Mouse (Mus musculus) megakaryocyte, adult 5-6 weeks (primary cell): ENCODE measurements at regions not wholly inside any gene's neighbourhood (a gene's known extent, or its start where the extent isn't known, plus 50 kb on each side); places are given as distances from the start of the nearest gene placed in this dataset.
"Not testable (repeated sequence)": the region's sequence is repeated elsewhere in the genome, so short reads cannot be mapped to it uniquely, and the experiment has no call there.

Source experiments
- ATAC-seq: 2 replicates; pipeline ENCODE4 v1.8.0; 2016; ENCODE audit warnings: mild to moderate bottlenecking, inconsistent platforms; ENCODE audit not compliant: poor library complexity, severe bottlenecking

DNA sequence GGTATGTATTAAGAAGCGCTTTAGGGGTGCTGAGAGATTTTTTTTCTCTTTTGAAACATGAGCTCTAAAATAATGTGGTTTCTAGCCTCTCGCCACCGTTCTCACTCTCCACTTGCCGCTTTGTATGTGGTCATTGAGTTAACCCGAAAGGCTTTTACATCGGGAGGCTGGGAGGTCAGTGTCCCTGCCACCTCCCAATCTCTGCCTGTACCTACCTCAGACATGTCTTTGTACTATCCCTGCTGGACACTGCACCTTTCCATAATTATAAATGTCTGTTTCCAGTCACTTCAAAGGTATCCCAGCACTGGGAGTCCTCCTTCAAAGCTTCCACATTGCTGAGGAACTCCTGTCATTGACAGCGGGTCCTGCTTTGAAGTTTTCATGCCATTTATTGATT, 347.6 kb upstream of the Tbc1d2b start:
- ATAC-seq = no peak

DNA sequence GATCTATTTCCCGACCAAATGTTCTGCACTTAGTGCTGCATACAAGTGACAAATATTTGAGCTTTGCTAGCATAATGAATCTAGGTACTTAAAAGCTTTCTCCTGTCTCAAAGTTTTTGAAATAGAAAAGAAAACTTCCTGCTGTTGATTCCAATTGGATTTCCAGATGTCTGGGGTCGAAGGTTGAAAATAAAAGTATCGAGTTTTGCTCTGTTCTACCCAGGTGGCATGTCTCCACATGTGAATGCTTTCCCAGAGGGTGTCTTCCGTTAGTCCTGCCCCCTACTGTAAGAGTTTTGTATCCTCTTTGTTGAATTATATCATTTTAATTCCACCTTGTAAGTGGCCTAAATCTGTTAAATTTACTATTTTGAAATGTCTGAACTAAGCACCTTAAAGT, 327.3 kb upstream of the Tbc1d2b start:
- no peak for ATAC-seq

DNA sequence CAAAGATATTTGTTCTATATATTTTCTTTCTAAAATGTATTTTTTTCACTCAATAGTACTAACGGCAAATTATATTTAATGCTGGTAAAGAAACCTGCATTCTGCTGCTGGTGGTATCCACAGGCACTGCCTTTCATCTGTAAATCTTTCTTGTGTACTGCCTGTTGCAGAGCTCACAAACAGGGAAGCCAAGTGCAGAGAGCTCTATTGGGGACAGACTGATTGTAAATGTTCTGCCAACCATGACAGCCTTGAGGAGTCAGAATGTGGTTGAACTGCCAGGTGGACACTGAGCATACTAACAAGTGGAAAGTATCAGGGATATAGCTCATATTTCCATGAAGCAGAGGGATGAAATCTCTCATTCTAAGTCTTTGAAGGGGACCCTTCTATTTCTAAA, 286.1 kb upstream of the Tbc1d2b start:
- no peak for ATAC-seq

- no peak for ATAC-seq
Measured at GRCm38 (mm10) chr9:90556216-90556615, 285.6 kb upstream of the Tbc1d2b start.

- no peak for ATAC-seq
Measured at GRCm38 (mm10) chr9:90547931-90548330, 277.3 kb upstream of the Tbc1d2b start.

DNA sequence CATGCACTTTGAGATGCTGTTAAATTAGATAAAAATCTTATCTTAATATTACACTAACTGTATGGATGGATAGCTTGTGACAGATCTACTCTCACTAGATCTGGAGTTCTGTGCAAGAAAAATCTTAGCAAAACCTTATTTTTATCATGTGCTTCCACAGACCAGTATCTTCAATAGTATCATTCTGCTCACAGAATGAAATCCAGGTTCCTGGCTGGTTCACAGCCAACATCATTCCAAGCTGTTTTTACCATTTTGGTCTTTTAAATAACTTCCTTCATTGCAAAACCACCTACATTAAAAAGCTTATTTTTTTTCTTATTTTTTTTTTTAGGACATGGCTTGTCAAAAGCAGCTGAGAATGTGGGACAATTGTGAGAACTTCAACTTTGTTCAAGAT, 276.1 kb upstream of the Tbc1d2b start:
- ATAC-seq = no peak

- ATAC-seq = not testable (repeated sequence)
Measured at GRCm38 (mm10) chr9:90537683-90538082, 267.1 kb upstream of the Tbc1d2b start.

DNA sequence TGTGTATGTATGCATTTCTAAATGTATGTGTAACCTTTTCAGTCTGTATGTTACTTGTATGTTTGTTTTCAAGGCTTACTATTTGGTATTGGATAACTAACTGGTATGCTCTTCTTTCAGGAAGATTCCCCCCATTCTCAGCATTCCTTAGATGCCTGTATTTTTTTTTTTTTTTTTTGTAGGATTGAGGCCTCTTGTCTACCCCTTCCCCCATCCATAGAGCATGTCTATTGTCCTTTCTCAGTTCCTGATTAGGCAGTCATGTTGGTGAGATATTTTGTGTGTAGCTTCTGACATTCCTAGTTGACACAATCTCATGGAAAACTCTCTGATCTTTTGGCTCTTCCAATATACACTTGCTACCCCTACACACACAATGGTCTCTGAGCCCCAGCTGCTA, 262.8 kb upstream of the Tbc1d2b start:
- ATAC-seq = no peak

DNA sequence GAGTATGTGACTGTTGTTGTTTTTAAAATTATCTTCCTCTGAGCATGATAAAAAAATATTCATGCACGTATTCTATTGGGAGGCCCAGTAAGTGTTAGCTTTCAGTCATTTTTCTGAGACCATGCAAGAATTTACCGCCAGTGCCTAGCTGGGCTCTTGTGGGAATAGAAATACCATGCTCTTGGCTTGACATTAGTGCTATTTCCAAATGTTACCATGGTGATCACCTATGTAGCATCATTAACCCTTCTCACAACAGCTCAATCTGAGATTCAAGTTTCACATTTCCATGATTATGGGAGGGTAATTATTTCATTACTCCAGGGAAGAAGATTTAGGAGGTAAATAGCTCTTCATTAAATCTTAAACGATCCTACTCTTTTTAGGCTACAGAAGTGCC, 250.6 kb upstream of the Tbc1d2b start:
- ATAC-seq = no peak

GRCm38 (mm10) chr9:90494888-90495287, 224.3 kb upstream of the Tbc1d2b start:
- no peak for ATAC-seq

DNA sequence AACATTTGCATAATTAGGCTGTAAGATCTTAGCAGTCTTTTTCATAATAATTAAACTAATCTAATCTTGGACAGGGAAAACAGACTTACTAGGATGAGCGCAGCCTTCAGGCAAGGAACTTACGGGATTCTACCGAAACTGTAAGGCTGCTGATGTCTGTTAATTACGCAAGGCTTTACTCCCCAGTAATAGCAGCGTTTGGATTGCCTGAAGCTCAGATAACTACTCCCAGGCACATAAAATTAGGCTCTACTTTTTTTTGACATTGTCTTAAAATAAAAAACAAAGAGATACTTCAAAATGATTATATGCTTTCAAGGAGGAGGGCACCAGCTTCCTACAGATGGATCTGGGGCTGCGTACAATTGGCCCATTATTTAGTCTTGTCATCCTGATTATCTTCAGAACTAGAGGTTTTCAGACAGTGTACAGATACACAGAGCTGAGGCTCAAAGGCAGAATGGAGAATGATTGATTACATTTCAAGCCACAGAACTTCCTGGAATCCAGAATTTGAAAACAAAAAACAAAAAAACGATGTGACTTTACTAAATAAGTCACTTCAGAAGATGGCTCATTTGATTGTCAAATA, 220.1 kb upstream of the Tbc1d2b start:
- no peak for ATAC-seq

DNA sequence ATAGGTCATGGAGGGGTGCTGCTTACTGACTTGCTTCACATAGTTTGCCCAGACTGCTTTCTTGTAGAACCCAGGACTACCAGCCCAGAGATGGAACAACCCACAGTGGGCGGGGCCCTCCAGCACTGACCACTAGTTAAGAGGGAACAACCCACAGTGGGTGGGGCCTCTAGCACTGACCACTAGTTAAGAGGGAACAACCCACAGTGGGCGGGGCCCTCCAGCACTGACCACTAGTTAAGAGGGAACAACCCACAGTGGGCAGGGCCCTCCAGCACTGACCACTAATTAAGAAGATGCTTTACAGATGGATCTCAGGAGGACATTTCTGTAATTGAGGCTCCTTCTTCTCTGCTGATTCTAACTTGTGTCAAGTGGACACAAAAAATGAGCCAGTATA, 180.0 kb upstream of the Tbc1d2b start:
- ATAC-seq = peak; percentile 27

- peak; percentile 96 for ATAC-seq
Measured at GRCm38 (mm10) chr9:90446957-90447356, 176.4 kb upstream of the Tbc1d2b start.

GRCm38 (mm10) chr9:90434902-90435301, 164.3 kb upstream of the Tbc1d2b start:
- no peak for ATAC-seq

DNA sequence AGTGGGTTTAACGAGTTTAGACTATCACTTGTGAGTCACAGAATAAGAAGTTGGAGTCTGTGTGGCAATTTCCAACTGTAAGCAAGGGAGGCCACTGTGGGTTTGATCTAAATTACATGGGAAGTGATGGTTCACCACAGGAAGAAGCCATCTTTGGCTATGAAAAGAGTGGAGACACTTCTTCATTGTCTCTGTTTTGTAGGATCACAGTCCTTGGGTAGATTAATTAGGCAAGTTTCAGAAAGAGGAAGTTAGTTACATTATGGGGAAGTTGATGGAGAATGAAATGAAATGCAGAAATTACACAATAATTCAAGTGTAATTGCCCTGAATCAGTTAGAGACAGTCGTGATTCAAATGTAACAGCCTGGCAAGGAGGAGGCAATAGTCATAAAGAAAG, 160.3 kb upstream of the Tbc1d2b start:
- peak; percentile 98 for ATAC-seq

DNA sequence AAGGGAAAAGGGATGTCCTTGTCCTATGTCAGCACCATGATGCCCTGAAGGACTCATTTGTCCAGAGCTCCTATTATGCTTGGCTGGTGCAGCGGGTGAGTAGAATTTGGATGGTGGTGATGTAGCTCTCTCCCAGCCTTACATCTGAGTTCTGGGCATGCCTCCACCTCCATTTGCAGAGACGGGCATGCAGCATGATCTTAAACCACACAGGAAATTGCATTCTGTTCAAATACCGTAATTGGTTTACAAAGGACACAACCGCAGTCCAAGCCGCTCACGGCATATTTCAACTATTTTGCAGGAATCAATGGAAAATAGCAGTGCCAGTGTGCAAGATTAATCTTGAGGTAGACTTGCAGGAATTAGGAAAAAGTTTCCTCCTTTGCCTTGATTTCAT, 151.1 kb upstream of the Tbc1d2b start:
- peak; percentile 82 for ATAC-seq

- ATAC-seq = 0 out of 2 replicates have a peak, but pooled peaks have one; percentile 28
Measured at GRCm38 (mm10) chr9:90419762-90420541, 149.3 kb upstream of the Tbc1d2b start.

DNA sequence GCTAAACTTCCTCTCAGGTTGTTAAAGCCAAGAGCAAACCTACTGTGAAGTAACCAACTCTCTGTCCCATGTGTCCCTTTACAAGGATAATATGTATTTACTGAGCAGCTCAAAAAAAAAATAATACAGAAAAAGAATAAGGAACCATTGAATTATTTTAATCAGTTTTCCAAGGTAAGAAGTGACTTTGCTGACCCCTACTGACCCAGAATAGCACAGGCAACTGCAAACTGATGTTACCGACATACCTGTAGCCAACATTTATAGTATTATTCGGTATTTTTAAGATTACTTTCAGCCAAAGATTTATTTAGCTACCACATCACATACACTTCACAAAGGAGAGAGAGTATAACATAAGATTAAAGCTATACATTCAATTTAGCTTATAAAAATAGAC, 138.2 kb upstream of the Tbc1d2b start:
- ATAC-seq = peak; percentile 60; the same call in 1 of the 2 replicates

DNA sequence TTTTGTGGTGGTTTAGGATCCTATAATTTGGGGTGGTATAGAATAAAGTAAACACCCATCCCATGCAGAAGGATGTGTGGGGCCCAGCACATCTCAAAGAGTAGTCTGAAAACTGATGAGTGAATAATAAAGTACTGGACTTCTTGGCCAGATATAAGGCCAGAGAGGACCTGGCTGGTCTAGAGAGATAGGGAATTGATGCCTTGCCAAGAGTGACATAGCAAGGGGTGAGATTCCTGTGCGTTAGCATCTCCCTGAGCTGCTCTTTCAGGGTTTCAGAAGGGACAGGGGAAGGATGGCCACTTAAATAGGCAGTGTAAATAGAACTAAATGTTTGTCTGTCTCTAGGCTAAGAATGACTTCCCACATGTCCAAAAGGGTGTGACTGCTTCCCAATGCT, 137.0 kb upstream of the Tbc1d2b start:
- ATAC-seq = no peak

- no peak for ATAC-seq
Measured at GRCm38 (mm10) chr9:90388401-90388800, 117.8 kb upstream of the Tbc1d2b start.

DNA sequence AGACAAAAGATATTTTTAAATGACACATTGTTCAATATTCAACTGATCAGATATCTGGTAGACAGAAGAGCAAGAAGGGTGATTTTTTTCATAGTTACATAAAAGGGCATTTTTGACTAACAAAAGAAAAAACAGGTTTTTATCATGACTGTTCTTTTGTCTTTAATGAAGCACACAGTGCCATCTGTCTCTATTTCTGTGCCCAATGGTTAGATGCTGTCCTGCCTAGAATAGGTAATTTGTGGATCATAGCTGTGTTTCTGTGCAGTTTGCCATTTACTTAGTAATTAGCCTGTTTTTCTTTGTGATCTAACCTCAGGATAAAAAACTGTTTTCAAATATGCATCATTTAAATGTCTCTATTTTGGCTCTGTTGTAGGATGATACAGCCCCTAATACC, 114.4 kb upstream of the Tbc1d2b start:
- no peak for ATAC-seq

- ATAC-seq = no peak
Measured at GRCm38 (mm10) chr9:90380099-90380498, 109.5 kb upstream of the Tbc1d2b start.

GRCm38 (mm10) chr9:90369568-90369967, 99.0 kb upstream of the Tbc1d2b start:
- ATAC-seq = no peak
